Mouse (Mus musculus) midbrain, embryonic 14.5 days (tissue): ENCODE data around the gene Mat2a. TPM values are rescaled to one million over a fixed set of nuclear protein-coding genes. Genes with fewer than 3 reads are reported as not detected.
"Not testable (repeated sequence)": the region's sequence is repeated elsewhere in the genome, so short reads cannot be mapped to it uniquely, and the experiment has no call there.

Experiments
- ATAC-seq: fragments of 200-750 bp; cut with Nextera tagmentation; 2 replicates; pipeline ENCODE4 v1.8.0; 2017; ENCODE audit warnings: moderate number of reproducible peaks, moderate library complexity; ENCODE audit not compliant: low FRiP score, low TSS enrichment
- DNase-seq: peaks from one replicate; pipeline ENCODE4 v3.0.0-alpha.2; 2015
- H3K27ac ChIP-seq: fragments of 300-500 bp; sonication (generic); replicated peaks from 2 replicates; pipeline ENCODE4 v1.5.1; 2014; ENCODE audit warnings: mild to moderate bottlenecking, low read depth, low read length, moderate library complexity
- H3K27me3 ChIP-seq: fragments of 300-500 bp; sonication (generic); 2 replicates; pipeline ENCODE4 v1.6.1; 2014; ENCODE audit warnings: low read length, control low read depth, mixed read lengths; ENCODE audit not compliant: control insufficient read depth, insufficient read depth
- H3K36me3 ChIP-seq: fragments of 300-500 bp; sonication (generic); 2 replicates; pipeline ENCODE4 v1.6.1; 2014; ENCODE audit warnings: low read length, control low read depth; ENCODE audit not compliant: control insufficient read depth, insufficient read depth
- H3K4me1 ChIP-seq: fragments of 300-500 bp; sonication (generic); 2 replicates; pipeline ENCODE4 v1.6.1; 2014; ENCODE audit warnings: mild to moderate bottlenecking, antibody characterized with exemption, low read length, control low read depth; ENCODE audit not compliant: control insufficient read depth, insufficient read depth
- H3K4me2 ChIP-seq: fragments of 300-500 bp; sonication (generic); 2 replicates; pipeline ENCODE4 v1.6.1; 2014; ENCODE audit warnings: mild to moderate bottlenecking, low read length, moderate library complexity
- H3K4me3 ChIP-seq: fragments of 300-500 bp; sonication (generic); replicated peaks from 2 replicates; pipeline ENCODE4 v1.5.1; 2014; ENCODE audit warnings: low read depth, low read length
- H3K9ac ChIP-seq: fragments of 300-500 bp; sonication (generic); replicated peaks from 2 replicates; pipeline ENCODE4 v1.6.1; 2014; ENCODE audit warnings: mild to moderate bottlenecking, low read length, moderate library complexity
- H3K9me3 ChIP-seq: fragments of 300-500 bp; sonication (generic); 2 replicates; pipeline ENCODE4 v1.6.1; 2016; ENCODE audit warnings: low read length, control low read depth, mixed read lengths; ENCODE audit not compliant: control insufficient read depth
- WGBS: fragments of 180-500 bp; shearing (Covaris S2); extraction: QIAGEN DNeasy Blood & Tissue Kit; methylation state at CpG from one replicate; pipeline ENCODE4 v1.1.7; 2014; 5-methylcytosine and 5-hydroxymethylcytosine counted together
- polyA plus RNA-seq: library from polyadenylated mRNA; unstranded; fragments of >200 nt; fragmentation: Nextera tagmentation; extraction: Ambion mirVana; gene quantifications from 2 replicates; pipeline ENCODE4 v1.2.1, GENCODE M21; 2014

Mat2a gene
- polyA plus RNA-seq, 1 experiment from 2014 or later = 413 TPM

GRCm38 (mm10) chr6:72458921-72459320 lies 19.6 kb upstream of the Mat2a start:
- Histone ChIP-seq H3K9ac (no peak overlapping the region), H3K4me1 (no peaks in the 10 kb centered on the region), H3K36me3 (no peaks in the 10 kb centered on the region), H3K4me2 (no peak overlapping the region), H3K27ac (no peak overlapping the region), H3K27me3 (no peaks in the 10 kb centered on the region), H3K9me3 (no peaks in the 10 kb centered on the region), H3K4me3 (no peak overlapping the region)
- ATAC-seq (no peak), DNase-seq (no peak)
- 68% methylated on average over 5 of the region's 5 CpGs for WGBS

- Histone ChIP-seq H3K4me3 (no peak overlapping the region), H3K9me3 (no peaks in the 10 kb centered on the region), H3K36me3 (no peaks in the 10 kb centered on the region), H3K27me3 (no peaks in the 10 kb centered on the region), H3K4me2 (no peak overlapping the region), H3K27ac (no peak overlapping the region), H3K4me1 (no peaks in the 10 kb centered on the region), H3K9ac (no peak overlapping the region)
- 85% methylated on average over 7 of the region's 7 CpGs for WGBS
- no peak for DNase-seq
- ATAC-seq = no peak
These were observed 19.1 kb upstream of the Mat2a start for GRCm38 (mm10) chr6:72458418-72458817.

- WGBS = 86% methylated on average over 4 of the region's 4 CpGs
These were observed 17.2 kb upstream of the Mat2a start for GRCm38 (mm10) chr6:72456567-72456966.

GRCm38 (mm10) chr6:72454833-72455373 lies 15.5 kb upstream of the Mat2a start:
- peak; percentile 27; the same call in 1 of the 2 replicates for ATAC-seq
- 42% methylated on average over 7 of the region's 7 CpGs for WGBS
- no peaks in the 10 kb centered on the region for H3K9me3 ChIP-seq
- H3K9ac ChIP-seq = no peak overlapping the region
- peak overlapping the region; percentile 15 for H3K27ac ChIP-seq
- no peak overlapping the region for H3K4me2 ChIP-seq
- H3K27me3 ChIP-seq = no peaks in the 10 kb centered on the region
- no peaks in the 10 kb centered on the region for H3K36me3 ChIP-seq
- DNase-seq = peak; percentile 66
- no peaks in the 10 kb centered on the region for H3K4me1 ChIP-seq
- no peak overlapping the region for H3K4me3 ChIP-seq

More at GRCm38 (mm10) chr6:72456567-72456966, 17.2 kb upstream of the Mat2a start:
- Histone ChIP-seq H3K9me3 (no peaks in the 10 kb centered on the region), H3K36me3 (no peaks in the 10 kb centered on the region), H3K4me1 (no peaks in the 10 kb centered on the region), H3K27me3 (no peaks in the 10 kb centered on the region), H3K4me2 (no peak overlapping the region), H3K27ac (no peak overlapping the region), H3K9ac (no peak overlapping the region), H3K4me3 (no peak overlapping the region)
- no peak for ATAC-seq
- no peak for DNase-seq

- Histone ChIP-seq H3K9me3 (no peaks in the 10 kb centered on the region), H3K4me3 (no peak overlapping the region), H3K36me3 (no peaks in the 10 kb centered on the region), H3K4me2 (no peak overlapping the region), H3K27me3 (no peaks in the 10 kb centered on the region), H3K4me1 (no peaks in the 10 kb centered on the region), H3K9ac (no peak overlapping the region), H3K27ac (peak overlapping the region; percentile 15)
- ATAC-seq (no peak), DNase-seq (no peak)
- WGBS = 71% methylated on average over 7 of the region's 7 CpGs
These were observed 14.9 kb upstream of the Mat2a start for GRCm38 (mm10) chr6:72454072-72454746.

- Histone ChIP-seq H3K9me3 (no peaks in the 10 kb centered on the region), H3K36me3 (no peaks in the 10 kb centered on the region), H3K27me3 (no peaks in the 10 kb centered on the region), H3K9ac (no peak overlapping the region), H3K27ac (no peak overlapping the region), H3K4me2 (no peak overlapping the region), H3K4me3 (no peak overlapping the region), H3K4me1 (no peaks in the 10 kb centered on the region)
- ATAC-seq = no peak
- WGBS = 64% methylated on average over 3 of the region's 3 CpGs
- DNase-seq = no peak
These were observed 14.2 kb upstream of the Mat2a start for GRCm38 (mm10) chr6:72453578-72453977.

- WGBS = 89% methylated on average over 2 of the region's 2 CpGs
- no peak for ATAC-seq
These were observed 13.0 kb upstream of the Mat2a start for GRCm38 (mm10) chr6:72452329-72452728.

GRCm38 (mm10) chr6:72451778-72452177 lies 12.4 kb upstream of the Mat2a start:
- H3K27me3 ChIP-seq, H3K4me1 ChIP-seq, DNase-seq, H3K9ac ChIP-seq, H3K4me3 ChIP-seq, H3K36me3 ChIP-seq, H3K27ac ChIP-seq, H3K9me3 ChIP-seq, H3K4me2 ChIP-seq, ATAC-seq: not testable (repeated sequence)
- 72% methylated on average over 2 of the region's 2 CpGs for WGBS

More at GRCm38 (mm10) chr6:72452329-72452728, 13.0 kb upstream of the Mat2a start:
- Histone ChIP-seq H3K9ac (no peak overlapping the region), H3K4me1 (no peaks in the 10 kb centered on the region), H3K9me3 (no peaks in the 10 kb centered on the region), H3K27me3 (no peaks in the 10 kb centered on the region), H3K4me2 (no peak overlapping the region), H3K36me3 (no peaks in the 10 kb centered on the region), H3K4me3 (no peak overlapping the region), H3K27ac (no peak overlapping the region)
- DNase-seq = no peak

GRCm38 (mm10) chr6:72447487-72447886 lies 8.1 kb upstream of the Mat2a start:
- Histone ChIP-seq H3K4me1 (no peaks in the 10 kb centered on the region), H3K36me3 (no peaks in the 10 kb centered on the region), H3K27ac (no peak overlapping the region), H3K27me3 (no peaks in the 10 kb centered on the region), H3K9me3 (no peaks in the 10 kb centered on the region), H3K4me3 (no peak overlapping the region), H3K9ac (no peak overlapping the region), H3K4me2 (no peak overlapping the region)
- DNase-seq = no peak
- WGBS = 90% methylated on average over 2 of the region's 2 CpGs
- ATAC-seq = no peak
